Mouse (Mus musculus): ENCODE measurements around the gene Tshz2.

DNA sequence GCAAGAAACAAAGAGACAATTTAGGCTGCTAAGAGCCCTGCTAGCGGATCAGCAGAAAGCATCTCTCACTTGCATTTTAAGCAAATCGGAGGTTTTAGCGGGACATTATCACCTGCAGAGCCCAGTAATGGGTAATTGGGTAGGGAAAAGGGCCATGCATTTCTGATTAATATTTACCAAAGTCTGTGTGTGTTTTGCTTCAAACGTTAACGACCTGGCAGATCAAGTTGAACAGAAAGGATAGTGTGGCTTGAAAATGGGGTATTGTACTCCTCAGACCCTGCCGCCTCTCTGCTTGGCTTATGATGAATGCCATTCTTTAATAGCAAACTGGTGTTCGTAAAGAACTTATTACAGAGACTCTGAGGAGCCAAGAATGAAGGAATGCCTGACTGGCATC lies 122.3 kb downstream of the Tshz2 start:
- TF ChIP-seq POLR2A (IDR thresholded peaks at IDR 0.05; ENCODE audit: low read depth, low read length) (no peak), CTCF (IDR thresholded peaks at IDR 0.05; ENCODE audit: extremely low read depth, insufficient read length, insufficient replicate concordance, low read depth, low read length) (no peak)

All from small intestine, adult 2 months (tissue).